Mouse (Mus musculus) forebrain, postnatal 0 days (tissue): ENCODE data around the gene Ube2l6. TPM values are rescaled to one million over a fixed set of nuclear protein-coding genes. Genes with fewer than 3 reads are reported as not detected.

Experiments used
- ATAC-seq: fragments of 200-750 bp; cut with Nextera tagmentation; 2 replicates; pipeline ENCODE4 v1.8.0; 2017; ENCODE audit warnings: mild to moderate bottlenecking, moderate library complexity
- DNase-seq: peaks from one replicate; pipeline ENCODE4 v3.0.0-alpha.2; 2015
- H3K27ac ChIP-seq: fragments of 300-500 bp; sonication (generic); 2 replicates; pipeline ENCODE4 v1.5.1; 2014; ENCODE audit warnings: low read depth, mild to moderate bottlenecking, antibody characterized with exemption, low read length, moderate library complexity, mixed read lengths
- H3K27me3 ChIP-seq: fragments of 300-500 bp; sonication (generic); 2 replicates; pipeline ENCODE4 v1.6.1; 2014; ENCODE audit warnings: mild to moderate bottlenecking, low read length, mixed read lengths; ENCODE audit not compliant: insufficient read depth
- H3K36me3 ChIP-seq: fragments of 300-500 bp; sonication (generic); 2 replicates; pipeline ENCODE4 v1.6.1; 2014; ENCODE audit warnings: mild to moderate bottlenecking, moderate library complexity; ENCODE audit not compliant: insufficient read depth
- H3K4me1 ChIP-seq: fragments of 300-500 bp; sonication (generic); 2 replicates; pipeline ENCODE4 v1.6.1; 2014; ENCODE audit warnings: antibody characterized with exemption; ENCODE audit not compliant: insufficient read depth
- H3K4me2 ChIP-seq: fragments of 300-500 bp; sonication (generic); 2 replicates; pipeline ENCODE4 v1.6.1; 2014; ENCODE audit warnings: low read depth, mild to moderate bottlenecking, moderate library complexity
- H3K4me3 ChIP-seq: fragments of 300-500 bp; sonication (generic); 2 replicates; pipeline ENCODE4 v1.5.1; 2014; ENCODE audit warnings: low read depth, low read length, mixed read lengths
- H3K9ac ChIP-seq: fragments of 300-500 bp; sonication (generic); 2 replicates; pipeline ENCODE4 v1.6.1; 2014; ENCODE audit warnings: mild to moderate bottlenecking
- H3K9me3 ChIP-seq: fragments of 300-500 bp; sonication (generic); 2 replicates; pipeline ENCODE4 v1.6.1; 2016; ENCODE audit warnings: low read length
- CTCF ChIP-seq: sonication (generic); IDR thresholded peaks from 2 replicates; pipeline ENCODE4 v1.5.1; 2016; ENCODE audit warnings: antibody characterized with exemption, control low read depth, low read depth
- WGBS: fragments of 180-500 bp; shearing (Covaris S2); extraction: QIAGEN DNeasy Blood & Tissue Kit; methylation state at CpG from one replicate; pipeline ENCODE4 v1.1.7; 2014; 5-methylcytosine and 5-hydroxymethylcytosine counted together
- polyA plus RNA-seq: library from polyadenylated mRNA; unstranded; fragments of >200 nt; fragmentation: Nextera tagmentation; extraction: Ambion mirVana; gene quantifications from 2 replicates; pipeline ENCODE4 v1.2.1, GENCODE M21; 2015
- total RNA-seq: library from RNA; depleted of rRNA; stranded (reverse); fragments of >200 nt; gene quantifications from 2 replicates; pipeline ENCODE4 v1.2.3, GENCODE M21; 2014

Ube2l6 gene
- total and polyA plus RNA-seq, 2 experiments from 2014 or later = 14.9 to 15.1 TPM

GRCm38 (mm10) chr2:84775241-84775640, 23.4 kb upstream of the Ube2l6 start, which contains the start of gene Serping1:
Serping1 (minus strand) TSS chr2:84775444.
- Histone ChIP-seq H3K4me2 (peak within 1 kb of the TSS; percentile 42), H3K27me3 (no peaks in the 10 kb centered on the region), H3K9me3 (no peaks in the 10 kb centered on the region), H3K36me3 (no peaks in the 10 kb centered on the region), H3K27ac (peak within 1 kb of the TSS; percentile 35; the same call in 1 of the 2 replicates), H3K9ac (peak within 1 kb of the TSS; percentile 37), H3K4me3 (0 out of 2 replicates have a peak within 1 kb of the TSS, but pooled peaks have one; percentile 11), H3K4me1 (peaks cover 5% of the 10 kb centered on the region; the same call in 1 of the 2 replicates)
- ATAC-seq (no peak), DNase-seq (no peak)
- TF ChIP-seq CTCF = no peak
- WGBS = 61% methylated on average over 9 of the region's 9 CpGs

GRCm38 (mm10) chr2:84775665-84776064, 23.0 kb upstream of the Ube2l6 start:
- no peak for ATAC-seq
- peak overlapping the region; percentile 35; the same call in 1 of the 2 replicates for H3K27ac ChIP-seq

DNA sequence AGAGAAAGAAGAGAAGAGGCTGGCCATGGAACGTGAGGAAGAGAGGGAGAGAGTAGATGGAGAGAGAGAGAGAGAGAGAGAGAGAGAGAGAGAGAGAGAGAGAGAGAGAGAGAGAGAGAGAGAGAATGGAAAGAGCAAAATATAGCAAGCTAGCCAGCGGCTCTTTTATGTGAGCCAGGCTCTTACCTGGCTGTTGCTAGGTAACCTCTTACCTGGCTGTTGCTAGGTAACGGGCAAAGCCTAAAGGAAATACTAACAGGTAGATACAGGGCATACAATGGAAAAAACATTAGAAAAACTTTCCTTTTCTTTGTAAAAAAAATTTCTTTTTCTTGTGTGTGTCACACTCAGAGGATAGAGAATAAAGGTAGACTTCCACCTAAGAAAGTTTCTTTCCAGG, 20.9 kb upstream of the Ube2l6 start:
- Histone ChIP-seq H3K4me3 (no peak overlapping the region), H3K27me3 (no peaks in the 10 kb centered on the region), H3K36me3 (no peaks in the 10 kb centered on the region), H3K4me2 (no peak overlapping the region), H3K4me1 (peaks cover 5% of the 10 kb centered on the region; the same call in 1 of the 2 replicates), H3K9ac (no peak overlapping the region), H3K27ac (peak overlapping the region; percentile 62), H3K9me3 (no peaks in the 10 kb centered on the region)
- no peak for TF ChIP-seq CTCF
- WGBS = 48% methylated on average over 3 of the region's 3 CpGs
- DNase-seq (peak; percentile 26), ATAC-seq (peak; percentile 67; the same call in 1 of the 2 replicates)

More at GRCm38 (mm10) chr2:84775665-84776064, 23.0 kb upstream of the Ube2l6 start:
- H3K9me3 ChIP-seq = no peaks in the 10 kb centered on the region
- TF ChIP-seq CTCF = no peak
- DNase-seq = peak; percentile 9
- no peaks in the 10 kb centered on the region for H3K27me3 ChIP-seq
- no peaks in the 10 kb centered on the region for H3K36me3 ChIP-seq
- no peak overlapping the region for H3K4me3 ChIP-seq
- no peak overlapping the region for H3K9ac ChIP-seq
- 61% methylated on average over 6 of the region's 6 CpGs for WGBS
- no peak overlapping the region for H3K4me2 ChIP-seq
- H3K4me1 ChIP-seq = peaks cover 5% of the 10 kb centered on the region; the same call in 1 of the 2 replicates

DNA sequence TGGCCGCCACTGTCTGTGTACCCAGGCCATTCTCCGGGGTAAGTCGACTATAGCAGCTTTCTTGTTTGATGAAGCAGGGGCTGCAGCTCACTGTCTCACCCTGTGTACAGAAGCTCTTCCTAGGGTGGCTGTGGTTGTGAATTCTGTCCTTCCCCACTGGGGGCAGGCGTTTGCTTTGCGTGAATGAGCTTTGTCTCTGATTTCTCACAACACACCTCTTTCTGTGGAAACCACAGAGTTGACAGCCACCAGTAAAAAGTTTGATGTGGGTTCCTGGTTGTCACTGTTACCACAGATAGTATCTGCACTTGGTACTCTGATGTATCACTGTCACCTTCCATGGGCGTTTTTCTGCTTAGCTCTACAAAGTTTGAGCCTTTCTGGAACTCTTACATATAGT, 19.4 kb upstream of the Ube2l6 start:
- DNase-seq (no peak), ATAC-seq (no peak)

DNA sequence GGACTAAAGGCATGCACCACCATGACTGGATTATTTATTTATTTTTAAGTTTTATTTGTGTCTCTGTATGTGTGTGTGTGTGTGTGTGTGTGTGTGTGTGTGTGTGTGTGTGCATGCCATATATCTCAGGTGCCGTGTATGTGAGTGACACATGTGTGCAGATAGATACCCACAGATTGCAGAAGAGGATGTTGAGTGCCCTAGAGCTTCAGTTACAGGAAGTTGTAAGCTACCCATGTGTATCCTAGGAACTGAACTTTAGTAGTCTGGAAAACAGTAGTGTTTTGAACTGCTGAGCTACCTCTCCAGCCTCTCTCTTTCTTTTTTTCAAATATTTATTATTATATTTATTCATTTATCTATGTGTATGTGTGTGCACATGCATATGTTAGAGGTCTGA, 15.3 kb upstream of the Ube2l6 start:
- Histone ChIP-seq H3K36me3 (no peaks in the 10 kb centered on the region), H3K27me3 (no peaks in the 10 kb centered on the region), H3K9ac (no peak overlapping the region), H3K9me3 (no peaks in the 10 kb centered on the region), H3K4me1 (no peaks in the 10 kb centered on the region), H3K4me3 (no peak overlapping the region), H3K27ac (no peak overlapping the region), H3K4me2 (no peak overlapping the region)
- no peak for TF ChIP-seq CTCF
- no peak for DNase-seq
- 88% methylated on average over 1 of the region's 1 CpGs for WGBS
- no peak for ATAC-seq

More for the DNA sequence above, 19.4 kb upstream of the Ube2l6 start:
- Histone ChIP-seq H3K4me3 (no peak overlapping the region), H3K36me3 (no peaks in the 10 kb centered on the region), H3K27ac (no peak overlapping the region), H3K9ac (no peak overlapping the region), H3K9me3 (no peaks in the 10 kb centered on the region), H3K4me1 (peaks cover 5% of the 10 kb centered on the region; the same call in 1 of the 2 replicates), H3K27me3 (no peaks in the 10 kb centered on the region), H3K4me2 (no peak overlapping the region)
- peak; percentile 38 for TF ChIP-seq CTCF
- 69% methylated on average over 6 of the region's 6 CpGs for WGBS

- no peaks in the 10 kb centered on the region for H3K4me1 ChIP-seq
- DNase-seq (no peak), ATAC-seq (no peak)
- no peak overlapping the region for H3K4me3 ChIP-seq
- no peak for TF ChIP-seq CTCF
- no peak overlapping the region for H3K27ac ChIP-seq
- H3K4me2 ChIP-seq = no peak overlapping the region
- no peak overlapping the region for H3K9ac ChIP-seq
- no peaks in the 10 kb centered on the region for H3K36me3 ChIP-seq
- no peaks in the 10 kb centered on the region for H3K9me3 ChIP-seq
- H3K27me3 ChIP-seq = no peaks in the 10 kb centered on the region
- 85% methylated on average over 3 of the region's 3 CpGs for WGBS
Measured at GRCm38 (mm10) chr2:84783840-84784566, 14.6 kb upstream of the Ube2l6 start.

- H3K9ac ChIP-seq = no peak overlapping the region
- no peaks in the 10 kb centered on the region for H3K27me3 ChIP-seq
- H3K4me2 ChIP-seq = no peak overlapping the region
- H3K36me3 ChIP-seq = no peaks in the 10 kb centered on the region
- H3K27ac ChIP-seq = no peak overlapping the region
- H3K4me1 ChIP-seq = no peaks in the 10 kb centered on the region
- ATAC-seq (no peak), DNase-seq (no peak)
- H3K4me3 ChIP-seq = no peak overlapping the region
- no peak for TF ChIP-seq CTCF
- 89% methylated on average over 3 of the region's 3 CpGs for WGBS
- no peaks in the 10 kb centered on the region for H3K9me3 ChIP-seq
Measured at GRCm38 (mm10) chr2:84788316-84788715, 10.3 kb upstream of the Ube2l6 start.
